Mouse (Mus musculus): ENCODE data around the gene Vps9d1.

Vps9d1 gene

GRCm38 (mm10) chr8:123213118-123213772 lies 40.9 kb downstream of the Vps9d1 start:
- DNase-seq (ENCODE audit: low read depth): no peak

- peak; percentile 95 for DNase-seq (ENCODE audit: low read depth)
Measured at GRCm38 (mm10) chr8:123212321-123213117, 41.6 kb downstream of the Vps9d1 start, which contains the start of the genes Chmp1a and Spata33. Gene Chmp1a, minus strand, starts transcription at chr8:123212763. Gene Spata33, plus strand, starts transcription at chr8:123212832.

- DNase-seq (ENCODE audit: low read depth): peak; percentile 56
Measured at GRCm38 (mm10) chr8:123211876-123212275, 42.3 kb downstream of the Vps9d1 start.

- peak; percentile 60 for DNase-seq (ENCODE audit: low read depth)
Measured at GRCm38 (mm10) chr8:123203571-123203970, 50.6 kb downstream of the Vps9d1 start.

- DNase-seq (ENCODE audit: low read depth): peak; percentile 87
Measured at GRCm38 (mm10) chr8:123202288-123202687, 51.9 kb downstream of the Vps9d1 start.

- DNase-seq (ENCODE audit: low read depth): no peak
Measured at GRCm38 (mm10) chr8:123199864-123200263, 54.3 kb downstream of the Vps9d1 start.

- peak; percentile 44 for DNase-seq (ENCODE audit: low read depth)
Measured at GRCm38 (mm10) chr8:123197016-123197415, 57.1 kb downstream of the Vps9d1 start.

GRCm38 (mm10) chr8:123193771-123194170 lies 60.4 kb downstream of the Vps9d1 start:
- DNase-seq (ENCODE audit: low read depth): no peak

Measured in induced T-regulatory cell, adult 2 months (primary cell).